Mouse (Mus musculus) stomach, embryonic 14.5 days (tissue): ENCODE data around the gene Dcxr. TPM values are rescaled to one million over a fixed set of nuclear protein-coding genes. Genes with fewer than 3 reads are reported as not detected.

Experiments
- ATAC-seq: fragments of 200-750 bp; cut with Nextera tagmentation; 2 replicates; pipeline ENCODE4 v1.8.0; 2017; ENCODE audit warnings: low read depth, moderate TSS enrichment; ENCODE audit not compliant: insufficient number of reproducible peaks, insufficient read depth, low FRiP score
- H3K27ac ChIP-seq: fragments of 300-500 bp; sonication (generic); 2 replicates; pipeline ENCODE4 v1.5.1; 2014; ENCODE audit warnings: mild to moderate bottlenecking, low read length, moderate library complexity, mixed read lengths
- H3K27me3 ChIP-seq: fragments of 300-500 bp; sonication (generic); 2 replicates; pipeline ENCODE4 v1.6.1; 2014; ENCODE audit warnings: low read length, control low read depth, mixed read lengths; ENCODE audit not compliant: control insufficient read depth, insufficient read depth
- H3K36me3 ChIP-seq: fragments of 300-500 bp; sonication (generic); 2 replicates; pipeline ENCODE4 v1.6.1; 2014; ENCODE audit warnings: mild to moderate bottlenecking, control low read depth, low read length, moderate library complexity, mixed read lengths; ENCODE audit not compliant: control insufficient read depth, insufficient read depth
- H3K4me1 ChIP-seq: fragments of 300-500 bp; sonication (generic); 2 replicates; pipeline ENCODE4 v1.6.1; 2014; ENCODE audit warnings: low read length, control low read depth, mixed read lengths; ENCODE audit not compliant: control insufficient read depth, insufficient read depth
- H3K4me2 ChIP-seq: fragments of 300-500 bp; sonication (generic); replicated peaks from 2 replicates; pipeline ENCODE4 v1.6.1; 2014; ENCODE audit warnings: low read depth, low read length, control low read depth
- H3K4me3 ChIP-seq: fragments of 300-500 bp; sonication (generic); 2 replicates; pipeline ENCODE4 v1.5.1; 2014; ENCODE audit warnings: low read depth, low read length, control low read depth
- H3K9ac ChIP-seq: fragments of 300-500 bp; sonication (generic); replicated peaks from 2 replicates; pipeline ENCODE4 v1.6.1; 2014; ENCODE audit warnings: low read depth, mild to moderate bottlenecking, control low read depth, low read length, moderate library complexity, mixed read lengths
- H3K9me3 ChIP-seq: fragments of 300-500 bp; sonication (generic); 2 replicates; pipeline ENCODE4 v1.6.1; 2016; ENCODE audit warnings: low read depth, low read length, control low read depth; ENCODE audit not compliant: control insufficient read depth
- WGBS: fragments of 180-500 bp; shearing (Covaris S2); extraction: QIAGEN DNeasy Blood & Tissue Kit; methylation state at CpG from one replicate; pipeline ENCODE4 v1.1.7; 2014; 5-methylcytosine and 5-hydroxymethylcytosine counted together
- polyA plus RNA-seq: library from polyadenylated mRNA; unstranded; fragments of >200 nt; fragmentation: Nextera tagmentation; extraction: Ambion mirVana; gene quantifications from 2 replicates; pipeline ENCODE4 v1.2.1, GENCODE M21; 2014

Dcxr gene
- polyA plus RNA-seq, 1 experiment from 2014 or later, result 33.2 TPM

DNA sequence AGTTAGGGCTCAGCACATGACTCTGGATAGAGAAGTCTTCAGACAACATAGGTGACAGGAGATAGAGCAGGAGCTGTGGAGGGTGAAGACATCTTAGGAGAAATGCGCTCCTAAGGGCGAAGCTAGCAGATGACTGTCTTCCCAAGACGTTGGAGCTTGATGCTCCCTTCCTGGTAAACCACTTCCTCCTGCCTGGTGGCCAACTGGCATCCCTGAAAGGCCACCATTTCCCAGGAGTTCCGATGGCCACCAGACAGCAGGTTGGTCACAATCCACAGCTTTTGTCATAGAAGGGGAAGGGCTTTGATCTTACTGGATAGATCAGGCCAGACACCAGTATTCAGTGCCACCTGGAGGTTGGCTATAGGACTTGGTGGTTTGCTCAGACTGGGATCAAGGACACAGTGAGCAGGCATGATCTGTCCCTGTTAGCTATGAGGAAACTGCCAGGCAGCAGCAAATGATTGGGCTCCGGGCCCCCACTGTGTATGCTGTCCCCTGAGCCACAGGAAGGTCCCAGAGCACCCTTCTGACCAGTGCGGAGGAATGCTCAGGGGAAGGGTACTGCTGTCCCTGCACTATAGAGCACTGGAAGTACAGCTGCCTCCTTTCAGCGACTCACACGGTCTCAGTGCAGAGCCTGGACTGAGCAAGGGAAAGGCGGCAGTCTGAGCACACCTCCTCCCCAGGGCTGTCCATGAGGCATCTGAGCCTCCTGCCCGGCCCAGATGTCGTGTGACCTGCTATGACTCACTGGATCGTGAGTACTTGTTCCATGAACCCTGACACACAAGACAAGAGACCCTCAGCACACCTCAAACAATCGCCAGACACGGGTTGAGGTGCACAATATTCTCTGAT, 35.0 kb upstream of the Dcxr start:
- WGBS, result 60% methylated on average over 14 of the region's 14 CpGs
- H3K4me2 ChIP-seq, result no peak overlapping the region
- no peaks in the 10 kb centered on the region for H3K36me3 ChIP-seq
- peaks cover 13% of the 10 kb centered on the region for H3K9me3 ChIP-seq
- no peak overlapping the region for H3K27ac ChIP-seq
- no peaks in the 10 kb centered on the region for H3K27me3 ChIP-seq
- H3K4me1 ChIP-seq, result no peaks in the 10 kb centered on the region
- H3K4me3 ChIP-seq, result no peak overlapping the region
- ATAC-seq, result 0 out of 2 replicates have a peak, but pooled peaks have one; percentile 44
- H3K9ac ChIP-seq, result no peak overlapping the region

DNA sequence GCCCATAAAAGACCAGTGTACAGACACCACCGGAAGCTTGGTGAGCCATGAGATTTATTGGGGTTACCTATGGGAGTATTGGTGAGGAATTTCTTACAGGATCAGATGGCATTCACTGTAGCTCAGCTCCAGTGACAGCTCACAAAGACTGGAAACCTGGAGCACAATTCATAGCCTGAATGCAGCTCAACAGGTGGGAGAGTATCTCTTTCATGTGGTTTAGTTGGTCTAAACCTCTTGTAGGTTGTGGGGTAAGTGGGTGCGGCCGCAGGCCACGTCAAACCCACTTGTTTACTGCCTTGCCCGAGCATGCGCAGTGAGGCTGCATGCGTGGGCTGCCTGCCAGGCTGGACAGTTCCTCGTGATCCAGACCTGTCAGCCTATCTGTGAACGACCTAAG, 33.2 kb upstream of the Dcxr start:
- Histone ChIP-seq H3K36me3 (no peaks in the 10 kb centered on the region), H3K4me3 (no peak overlapping the region), H3K9ac (no peak overlapping the region), H3K27ac (no peak overlapping the region), H3K9me3 (peaks cover 13% of the 10 kb centered on the region), H3K4me1 (no peaks in the 10 kb centered on the region), H3K27me3 (no peaks in the 10 kb centered on the region), H3K4me2 (no peak overlapping the region)
- 83% methylated on average over 9 of the region's 9 CpGs for WGBS
- no peak for ATAC-seq

DNA sequence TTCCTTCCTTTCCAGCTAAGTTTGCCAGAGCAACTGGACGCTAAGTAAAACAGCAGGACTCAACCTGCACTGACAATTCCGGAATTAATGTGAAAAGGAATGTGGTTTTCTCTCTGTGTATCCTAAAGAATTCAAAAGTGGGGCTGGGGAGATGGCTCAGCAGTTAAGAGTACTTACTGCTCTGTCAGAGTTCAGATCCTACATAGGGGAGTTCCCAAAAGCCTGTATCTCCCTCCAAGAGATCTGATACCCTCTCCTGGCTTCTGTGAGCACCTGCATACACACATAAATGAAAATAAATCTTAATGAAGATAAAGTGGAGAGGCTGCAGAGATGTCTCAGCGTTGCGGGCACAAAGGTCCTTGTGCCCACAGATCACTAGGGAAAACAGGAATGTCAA, 24.5 kb upstream of the Dcxr start:
- Histone ChIP-seq H3K4me3 (no peak overlapping the region), H3K9me3 (no peaks in the 10 kb centered on the region), H3K4me1 (no peaks in the 10 kb centered on the region), H3K36me3 (no peaks in the 10 kb centered on the region), H3K4me2 (no peak overlapping the region), H3K9ac (no peak overlapping the region), H3K27ac (no peak overlapping the region), H3K27me3 (no peaks in the 10 kb centered on the region)
- 58% methylated on average over 4 of the region's 4 CpGs for WGBS
- ATAC-seq, result no peak

DNA sequence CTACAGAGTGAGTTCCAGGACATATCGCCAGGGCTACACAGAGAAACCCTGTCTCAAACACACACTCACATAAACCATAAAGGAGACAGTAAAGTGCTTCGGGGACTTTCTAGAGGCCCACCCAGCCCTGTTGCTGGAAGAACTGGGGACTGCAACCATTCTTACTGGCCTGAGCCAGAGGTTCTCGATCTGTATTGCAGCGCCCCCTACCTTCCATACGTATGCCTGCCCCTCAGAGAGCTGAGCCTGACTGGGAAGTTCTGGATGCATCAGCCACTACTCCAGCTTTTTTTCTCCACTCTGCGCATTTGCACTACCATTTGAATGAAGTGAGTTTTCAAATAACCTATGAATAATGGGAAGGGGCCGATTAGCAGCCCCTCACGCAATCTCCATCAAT, 22.3 kb upstream of the Dcxr start:
- Histone ChIP-seq H3K27ac (no peak overlapping the region), H3K9ac (no peak overlapping the region), H3K36me3 (no peaks in the 10 kb centered on the region), H3K9me3 (no peaks in the 10 kb centered on the region), H3K4me2 (no peak overlapping the region), H3K4me1 (no peaks in the 10 kb centered on the region), H3K27me3 (no peaks in the 10 kb centered on the region), H3K4me3 (no peak overlapping the region)
- no peak for ATAC-seq
- WGBS, result 58% methylated on average over 8 of the region's 8 CpGs

DNA sequence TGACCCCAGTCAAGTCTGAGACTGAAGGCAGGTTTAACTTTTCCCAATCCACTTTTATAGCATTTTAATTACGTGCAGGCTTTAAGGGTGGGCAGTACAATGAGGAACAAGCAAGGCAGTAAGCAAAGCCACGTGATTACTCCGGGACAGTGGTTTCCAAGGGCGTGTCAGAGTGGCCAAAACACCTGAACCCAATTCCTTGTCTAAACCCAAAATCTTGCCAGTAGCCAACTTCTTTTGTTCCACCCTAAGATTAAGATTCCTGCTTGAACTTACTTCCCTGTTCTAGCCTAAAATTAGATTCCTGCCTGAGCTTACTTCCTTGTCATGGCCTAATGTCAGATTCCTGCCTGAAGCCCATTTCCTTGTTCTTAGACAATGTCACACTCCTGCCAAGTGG, 20.9 kb upstream of the Dcxr start:
- 66% methylated on average over 4 of the region's 4 CpGs for WGBS
- no peak overlapping the region for H3K27ac ChIP-seq
- no peak for ATAC-seq

DNA sequence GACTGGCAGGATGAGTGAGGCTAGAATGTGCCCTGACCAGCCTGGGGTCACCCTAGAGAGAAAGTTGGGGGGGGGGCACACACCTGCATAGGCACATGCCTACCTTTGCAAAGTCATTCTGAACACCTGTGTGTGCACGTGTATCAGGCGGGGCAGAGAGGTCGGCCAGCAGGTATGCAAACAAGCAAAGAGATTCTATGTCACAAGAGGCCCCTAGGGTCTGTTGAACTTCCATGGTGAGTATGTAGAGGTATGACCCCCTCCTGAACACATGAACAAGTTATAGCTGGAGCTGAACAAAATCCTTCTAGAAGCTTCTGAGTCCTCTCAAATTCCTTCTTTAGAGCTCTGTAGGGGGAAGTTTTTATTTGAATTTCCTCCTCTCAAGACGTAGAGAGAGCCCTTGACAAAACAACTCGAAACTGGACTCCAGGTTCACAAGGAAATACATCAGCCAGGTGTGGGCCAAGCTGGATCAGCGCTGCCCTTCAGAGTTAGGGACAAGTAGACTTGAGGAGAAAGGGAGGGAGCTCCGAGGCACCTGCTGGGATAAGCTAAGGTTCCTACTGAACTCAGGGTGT, 17.1 kb upstream of the Dcxr start:
- Histone ChIP-seq H3K27me3 (no peaks in the 10 kb centered on the region), H3K4me3 (no peak overlapping the region), H3K27ac (no peak overlapping the region), H3K4me2 (no peak overlapping the region), H3K9me3 (no peaks in the 10 kb centered on the region), H3K4me1 (no peaks in the 10 kb centered on the region), H3K9ac (no peak overlapping the region), H3K36me3 (no peaks in the 10 kb centered on the region)
- 60% methylated on average over 7 of the region's 7 CpGs for WGBS
- no peak for ATAC-seq

More for the DNA sequence above, 20.9 kb upstream of the Dcxr start:
- H3K9ac ChIP-seq, result no peak overlapping the region
- no peak overlapping the region for H3K4me2 ChIP-seq
- H3K4me3 ChIP-seq, result no peak overlapping the region
- no peaks in the 10 kb centered on the region for H3K27me3 ChIP-seq
- H3K9me3 ChIP-seq, result no peaks in the 10 kb centered on the region
- no peaks in the 10 kb centered on the region for H3K4me1 ChIP-seq
- no peaks in the 10 kb centered on the region for H3K36me3 ChIP-seq

DNA sequence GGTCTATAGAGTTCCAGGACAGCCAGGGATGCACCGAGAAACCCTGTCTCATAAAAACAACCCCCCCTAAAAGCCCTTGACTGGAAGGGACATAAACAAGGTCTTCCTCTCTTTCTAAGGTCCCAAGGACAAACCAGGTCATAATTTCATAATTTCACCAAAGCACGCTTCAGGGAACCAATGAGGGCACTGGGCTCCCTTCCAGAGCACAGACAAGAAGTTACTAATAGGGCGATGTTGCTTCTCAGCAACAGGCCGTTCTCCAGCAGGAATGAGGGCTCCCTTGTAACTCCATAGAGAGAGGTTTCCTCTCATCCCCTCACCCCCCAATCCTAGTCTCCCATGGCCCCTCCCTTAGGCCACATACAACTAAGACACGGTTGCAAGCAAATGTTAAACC, 13.9 kb upstream of the Dcxr start:
- Histone ChIP-seq H3K9ac (no peak overlapping the region), H3K9me3 (no peaks in the 10 kb centered on the region), H3K36me3 (no peaks in the 10 kb centered on the region), H3K4me1 (no peaks in the 10 kb centered on the region), H3K27ac (no peak overlapping the region), H3K4me2 (no peak overlapping the region), H3K27me3 (no peaks in the 10 kb centered on the region), H3K4me3 (no peak overlapping the region)
- 93% methylated on average over 5 of the region's 5 CpGs for WGBS
- ATAC-seq, result no peak

DNA sequence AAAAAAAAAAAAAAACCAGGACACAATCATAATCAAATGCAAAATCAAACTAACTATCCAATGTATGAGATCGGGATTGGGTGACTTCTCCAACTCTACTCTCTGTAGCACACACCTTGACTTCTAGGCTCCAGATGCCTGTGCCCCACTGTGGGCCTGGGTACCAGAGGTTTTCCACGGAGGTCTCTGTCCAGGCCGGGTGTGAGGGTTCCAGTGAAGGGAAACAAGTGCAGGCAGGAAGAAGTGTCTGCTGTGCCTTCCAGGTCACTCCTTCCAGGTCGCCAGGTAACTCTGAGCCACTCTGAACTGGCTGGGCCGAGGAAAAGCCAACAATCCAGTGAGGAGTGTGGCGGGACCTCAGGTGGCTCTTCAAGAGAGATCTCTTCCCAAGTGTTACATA, 9.3 kb upstream of the Dcxr start:
- no peaks in the 10 kb centered on the region for H3K4me1 ChIP-seq
- 64% methylated on average over 6 of the region's 6 CpGs for WGBS
- ATAC-seq, result no peak

More for the DNA sequence above, 9.3 kb upstream of the Dcxr start:
- no peaks in the 10 kb centered on the region for H3K27me3 ChIP-seq
- no peak overlapping the region for H3K4me2 ChIP-seq
- H3K9ac ChIP-seq, result no peak overlapping the region
- no peaks in the 10 kb centered on the region for H3K36me3 ChIP-seq
- no peak overlapping the region for H3K4me3 ChIP-seq
- H3K27ac ChIP-seq, result no peak overlapping the region
- H3K9me3 ChIP-seq, result no peaks in the 10 kb centered on the region
